Mouse (Mus musculus): ENCODE data around the gene Tnfrsf11a.

DNA sequence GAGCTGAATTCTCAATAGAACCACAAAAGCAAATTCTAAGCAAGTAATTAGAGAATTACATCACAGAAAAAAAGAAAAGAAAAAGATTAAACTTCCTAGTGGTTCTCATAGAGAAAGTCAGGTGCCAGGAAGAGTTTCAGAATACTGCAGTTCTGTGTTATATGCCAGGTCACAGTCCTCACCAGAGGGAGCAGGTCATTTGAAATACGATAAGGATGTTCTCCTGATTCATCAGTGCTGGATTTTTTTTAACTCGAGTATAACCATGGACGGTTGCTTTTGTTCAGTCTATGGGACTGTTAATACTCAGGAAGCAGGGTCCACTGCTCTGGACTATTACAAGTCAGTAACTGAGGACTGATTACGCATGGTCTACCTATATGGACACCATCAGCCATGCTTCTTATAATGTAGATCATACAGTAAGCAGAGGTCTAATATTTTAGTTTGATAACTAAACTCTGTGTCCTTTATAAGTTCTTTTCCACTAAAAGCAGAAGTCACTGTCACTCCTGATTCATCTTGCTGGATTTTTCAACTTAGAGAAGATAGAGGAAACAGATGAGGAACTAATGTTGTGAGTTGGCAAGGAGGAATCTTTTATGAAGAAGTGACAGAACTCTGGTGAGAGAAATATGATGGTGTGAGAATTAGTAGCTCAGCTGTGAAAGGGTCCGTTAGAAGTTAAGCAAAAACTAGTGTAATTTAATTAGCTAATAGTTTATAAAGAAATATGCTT lies 33.5 kb upstream of the Tnfrsf11a start:
- TF ChIP-seq POLR2A (IDR thresholded peaks at IDR 0.05; ENCODE audit: extremely low read depth, insufficient read depth, low read length) (no peak), CTCF (IDR thresholded peaks at IDR 0.05; ENCODE audit: extremely low read depth, insufficient read depth, low read length) (no peak)
